Mouse (Mus musculus): ENCODE results near the gene Rnf40. TPM values are rescaled to one million over a fixed set of nuclear protein-coding genes. Genes with fewer than 3 reads are reported as not detected.
"Not testable (repeated sequence)": the region's sequence is repeated elsewhere in the genome, so short reads cannot be mapped to it uniquely, and the experiment has no call there.

Gene Rnf40
- polyA plus RNA-seq, 1 experiment: 39.4 TPM

DNA sequence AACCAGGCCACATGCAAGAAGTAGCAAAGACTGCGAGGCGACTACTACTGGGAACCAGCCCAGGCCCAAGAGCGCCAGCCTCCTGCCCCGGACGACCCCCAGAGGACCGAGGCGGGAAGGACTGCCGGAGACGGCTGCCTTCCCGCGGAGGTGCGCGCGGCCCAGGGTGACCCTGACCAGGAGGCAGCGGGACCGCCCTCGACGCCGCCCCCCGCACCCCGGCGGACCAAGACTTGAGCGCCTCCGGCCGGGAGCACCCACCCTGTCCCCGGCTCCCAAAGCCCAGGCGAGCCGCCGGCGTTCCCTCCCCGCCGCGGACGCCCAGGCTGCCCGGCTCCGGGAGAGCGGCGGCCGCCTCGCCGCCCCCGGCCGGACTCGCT is 25.9 kb downstream of the Rnf40 start:
- H3K9ac ChIP-seq (ENCODE audit: low read depth, poor library complexity, severe bottlenecking): peak overlapping the region; percentile 97
- H3K9me3 ChIP-seq (replicated peaks; ENCODE audit: control insufficient read depth, insufficient read depth, low read length, poor library complexity, severe bottlenecking): peaks cover 55% of the 10 kb centered on the region
- H3K4me3 ChIP-seq (ENCODE audit: low read depth, low read length): peak overlapping the region; percentile 65
- no peaks in the 10 kb centered on the region for H3K4me1 ChIP-seq (ENCODE audit: control insufficient read depth, insufficient read depth, low read length)
- TF ChIP-seq EP300 (IDR thresholded peaks at IDR 0.05; ENCODE audit: insufficient read depth, low read depth, low read length) (no peak), POLR2A (IDR thresholded peaks at IDR 0.05; ENCODE audit: insufficient read depth, low read length) (no peak), CTCF (IDR thresholded peaks at IDR 0.05; ENCODE audit: low read depth, low read length) (no peak)
- H3K36me3 ChIP-seq (ENCODE audit: control insufficient read depth, insufficient read depth, low read length, poor library complexity, severe bottlenecking): no peaks in the 10 kb centered on the region
- no peak overlapping the region for H3K27ac ChIP-seq (ENCODE audit: insufficient read depth, low read length)
- H3K27me3 ChIP-seq (ENCODE audit: control insufficient read depth, insufficient read depth, low read length, poor library complexity, severe bottlenecking): no peaks in the 10 kb centered on the region; the same call in 1 of the 2 replicates

- no peak within 1 kb of the TSS for H3K27ac ChIP-seq (ENCODE audit: insufficient read depth, low read length)
- peaks cover 48% of the 10 kb centered on the region for H3K9me3 ChIP-seq (replicated peaks; ENCODE audit: control insufficient read depth, insufficient read depth, low read length, poor library complexity, severe bottlenecking)
- peak within 1 kb of the TSS; percentile 65 for H3K4me3 ChIP-seq (ENCODE audit: low read depth, low read length)
- no peaks in the 10 kb centered on the region for H3K4me1 ChIP-seq (ENCODE audit: control insufficient read depth, insufficient read depth, low read length)
- peak within 1 kb of the TSS; percentile 97 for H3K9ac ChIP-seq (ENCODE audit: low read depth, poor library complexity, severe bottlenecking)
- H3K36me3 ChIP-seq (ENCODE audit: control insufficient read depth, insufficient read depth, low read length, poor library complexity, severe bottlenecking): no peaks in the 10 kb centered on the region
- no peaks in the 10 kb centered on the region; the same call in 1 of the 2 replicates for H3K27me3 ChIP-seq (ENCODE audit: control insufficient read depth, insufficient read depth, low read length, poor library complexity, severe bottlenecking)
- TF ChIP-seq CTCF (IDR thresholded peaks at IDR 0.05; ENCODE audit: low read depth, low read length) (no peak), EP300 (IDR thresholded peaks at IDR 0.05; ENCODE audit: insufficient read depth, low read depth, low read length) (no peak), POLR2A (IDR thresholded peaks at IDR 0.05; ENCODE audit: insufficient read depth, low read length) (no peak)
Observed at GRCm38 (mm10) chr7:127614891-127615843, 26.6 kb downstream of the Rnf40 start, which contains the start of gene Zfp629. Gene Zfp629 (minus strand): TSS chr7:127615797.

- Histone ChIP-seq H3K27ac (ENCODE audit: insufficient read depth, low read length) (no peak overlapping the region), H3K4me1 (ENCODE audit: control insufficient read depth, insufficient read depth, low read length) (no peaks in the 10 kb centered on the region), H3K4me3 (ENCODE audit: low read depth, low read length) (no peak overlapping the region), H3K9me3 (replicated peaks; ENCODE audit: control insufficient read depth, insufficient read depth, low read length, poor library complexity, severe bottlenecking) (peaks cover 36% of the 10 kb centered on the region), H3K36me3 (ENCODE audit: control insufficient read depth, insufficient read depth, low read length, poor library complexity, severe bottlenecking) (no peaks in the 10 kb centered on the region), H3K9ac (ENCODE audit: low read depth, poor library complexity, severe bottlenecking) (no peak overlapping the region), H3K27me3 (ENCODE audit: control insufficient read depth, insufficient read depth, low read length, poor library complexity, severe bottlenecking) (no peaks in the 10 kb centered on the region; the same call in 1 of the 2 replicates)
- TF ChIP-seq POLR2A (IDR thresholded peaks at IDR 0.05; ENCODE audit: insufficient read depth, low read length) (no peak), CTCF (IDR thresholded peaks at IDR 0.05; ENCODE audit: low read depth, low read length) (no peak), EP300 (IDR thresholded peaks at IDR 0.05; ENCODE audit: insufficient read depth, low read depth, low read length) (no peak)
Observed at GRCm38 (mm10) chr7:127616336-127616735, 27.8 kb downstream of the Rnf40 start.

- Histone ChIP-seq H3K4me3 (ENCODE audit: low read depth, low read length) (no peak overlapping the region), H3K4me1 (ENCODE audit: control insufficient read depth, insufficient read depth, low read length) (no peaks in the 10 kb centered on the region), H3K27ac (ENCODE audit: insufficient read depth, low read length) (no peak overlapping the region), H3K27me3 (ENCODE audit: control insufficient read depth, insufficient read depth, low read length, poor library complexity, severe bottlenecking) (no peaks in the 10 kb centered on the region; the same call in 1 of the 2 replicates), H3K9me3 (replicated peaks; ENCODE audit: control insufficient read depth, insufficient read depth, low read length, poor library complexity, severe bottlenecking) (peaks cover 31% of the 10 kb centered on the region), H3K9ac (ENCODE audit: low read depth, poor library complexity, severe bottlenecking) (no peak overlapping the region), H3K36me3 (ENCODE audit: control insufficient read depth, insufficient read depth, low read length, poor library complexity, severe bottlenecking) (no peaks in the 10 kb centered on the region)
- TF ChIP-seq EP300 (IDR thresholded peaks at IDR 0.05; ENCODE audit: insufficient read depth, low read depth, low read length) (no peak), POLR2A (IDR thresholded peaks at IDR 0.05; ENCODE audit: insufficient read depth, low read length) (no peak), CTCF (IDR thresholded peaks at IDR 0.05; ENCODE audit: low read depth, low read length) (no peak)
Observed at GRCm38 (mm10) chr7:127616881-127617280, 28.3 kb downstream of the Rnf40 start.

- H3K27me3 ChIP-seq (ENCODE audit: control insufficient read depth, insufficient read depth, low read length, poor library complexity, severe bottlenecking): no peaks in the 10 kb centered on the region; the same call in 1 of the 2 replicates
- H3K27ac ChIP-seq (ENCODE audit: insufficient read depth, low read length): no peak overlapping the region
- TF ChIP-seq EP300 (IDR thresholded peaks at IDR 0.05; ENCODE audit: insufficient read depth, low read depth, low read length) (no peak), POLR2A (IDR thresholded peaks at IDR 0.05; ENCODE audit: insufficient read depth, low read length) (no peak), CTCF (IDR thresholded peaks at IDR 0.05; ENCODE audit: low read depth, low read length) (no peak)
- H3K9me3 ChIP-seq (replicated peaks; ENCODE audit: control insufficient read depth, insufficient read depth, low read length, poor library complexity, severe bottlenecking): peaks cover 20% of the 10 kb centered on the region
- H3K4me3 ChIP-seq (ENCODE audit: low read depth, low read length): no peak overlapping the region
- H3K9ac ChIP-seq (ENCODE audit: low read depth, poor library complexity, severe bottlenecking): no peak overlapping the region
- no peaks in the 10 kb centered on the region for H3K4me1 ChIP-seq (ENCODE audit: control insufficient read depth, insufficient read depth, low read length)
- no peaks in the 10 kb centered on the region for H3K36me3 ChIP-seq (ENCODE audit: control insufficient read depth, insufficient read depth, low read length, poor library complexity, severe bottlenecking)
Observed at GRCm38 (mm10) chr7:127617962-127618361, 29.4 kb downstream of the Rnf40 start.

- not testable (repeated sequence) for H3K4me3 ChIP-seq (ENCODE audit: low read depth, low read length); H3K9ac ChIP-seq (ENCODE audit: low read depth, poor library complexity, severe bottlenecking); H3K27me3 ChIP-seq (ENCODE audit: control insufficient read depth, insufficient read depth, low read length, poor library complexity, severe bottlenecking); H3K27ac ChIP-seq (ENCODE audit: insufficient read depth, low read length); H3K4me1 ChIP-seq (ENCODE audit: control insufficient read depth, insufficient read depth, low read length); H3K36me3 ChIP-seq (ENCODE audit: control insufficient read depth, insufficient read depth, low read length, poor library complexity, severe bottlenecking)
- peaks cover 16% of the 10 kb centered on the region for H3K9me3 ChIP-seq (replicated peaks; ENCODE audit: control insufficient read depth, insufficient read depth, low read length, poor library complexity, severe bottlenecking)
Observed at GRCm38 (mm10) chr7:127618402-127618801, 29.8 kb downstream of the Rnf40 start.
